Mouse (Mus musculus) bone marrow, adult 2 months (tissue): Measurements from ENCODE around the gene Rps16.

Experiments
- CTCF ChIP-seq: fragments of 200-500 bp; IDR thresholded peaks from 2 replicates; pipeline ENCODE4 v1.5.1; 2011; ENCODE audit warnings: low read length, control low read depth; ENCODE audit not compliant: control insufficient read depth, insufficient read depth
- POLR2A ChIP-seq: fragments of 200-500 bp; IDR thresholded peaks from 2 replicates; pipeline ENCODE4 v1.6.1; 2011; ENCODE audit warnings: low read depth, mild to moderate bottlenecking, control low read depth, low read length, borderline replicate concordance; ENCODE audit not compliant: control insufficient read depth

- no peak for TF ChIP-seq CTCF
- no peak for TF ChIP-seq POLR2A
Measured at GRCm38 (mm10) chr7:28374647-28375046, 24.2 kb downstream of the Rps16 start.
